Mouse (Mus musculus): ENCODE data around the gene Armc7.
"Not testable (repeated sequence)": the region's sequence is repeated elsewhere in the genome, so short reads cannot be mapped to it uniquely, and the experiment has no call there.

- not testable (repeated sequence) for TF ChIP-seq POLR2A (IDR thresholded peaks at IDR 0.05; ENCODE audit: borderline replicate concordance, extremely low read depth, insufficient read depth, insufficient read length, poor library complexity, severe bottlenecking); CTCF (IDR thresholded peaks at IDR 0.05; ENCODE audit: borderline replicate concordance, extremely low read depth, insufficient read depth, insufficient read length)
Observed at GRCm38 (mm10) chr11:115526446-115526845, 51.0 kb downstream of the Armc7 start.
